Mouse (Mus musculus): ENCODE results near the gene Myo1b.

The Myo1b gene

GRCm38 (mm10) chr1:51849570-51850211, 66.2 kb downstream of the Myo1b start:
- DNase-seq (ENCODE audit: low spot score) = no peak

DNA sequence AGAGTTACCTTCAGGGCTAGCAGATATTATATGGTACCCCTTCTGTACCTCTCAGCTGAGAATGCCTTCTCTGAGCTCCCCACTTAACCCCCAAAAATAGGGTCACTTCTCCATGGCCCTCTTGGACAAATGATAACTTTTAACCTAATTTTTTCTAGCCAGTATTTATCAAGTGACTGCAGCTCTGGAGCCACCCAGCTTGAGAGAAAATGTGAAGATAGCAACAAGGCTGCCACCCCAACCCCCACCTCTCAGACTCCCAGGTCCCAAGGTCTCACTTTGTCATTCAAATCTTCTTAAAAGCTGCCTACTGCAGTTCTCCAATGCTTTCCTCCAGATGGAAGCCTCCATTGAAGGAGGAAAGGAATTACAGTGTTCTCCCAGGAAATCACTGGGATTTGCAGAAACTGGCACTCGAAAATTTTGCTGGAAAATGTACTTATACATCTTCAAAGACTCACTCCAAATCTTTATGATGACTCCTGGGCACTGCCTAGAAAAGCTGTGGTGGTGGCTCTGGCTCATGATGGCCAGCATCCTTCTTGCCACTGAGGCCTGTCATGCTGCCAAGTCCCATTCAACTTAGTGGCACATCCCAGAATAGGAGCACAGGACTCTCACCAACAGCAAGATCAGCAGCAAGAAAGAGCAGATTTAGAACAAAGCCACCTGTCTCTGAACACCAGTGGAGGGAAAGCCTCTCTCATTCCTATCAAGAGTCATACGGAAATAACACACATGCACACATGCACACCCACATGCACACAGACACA, 70.4 kb downstream of the Myo1b start:
- DNase-seq (ENCODE audit: low spot score) = no peak

DNA sequence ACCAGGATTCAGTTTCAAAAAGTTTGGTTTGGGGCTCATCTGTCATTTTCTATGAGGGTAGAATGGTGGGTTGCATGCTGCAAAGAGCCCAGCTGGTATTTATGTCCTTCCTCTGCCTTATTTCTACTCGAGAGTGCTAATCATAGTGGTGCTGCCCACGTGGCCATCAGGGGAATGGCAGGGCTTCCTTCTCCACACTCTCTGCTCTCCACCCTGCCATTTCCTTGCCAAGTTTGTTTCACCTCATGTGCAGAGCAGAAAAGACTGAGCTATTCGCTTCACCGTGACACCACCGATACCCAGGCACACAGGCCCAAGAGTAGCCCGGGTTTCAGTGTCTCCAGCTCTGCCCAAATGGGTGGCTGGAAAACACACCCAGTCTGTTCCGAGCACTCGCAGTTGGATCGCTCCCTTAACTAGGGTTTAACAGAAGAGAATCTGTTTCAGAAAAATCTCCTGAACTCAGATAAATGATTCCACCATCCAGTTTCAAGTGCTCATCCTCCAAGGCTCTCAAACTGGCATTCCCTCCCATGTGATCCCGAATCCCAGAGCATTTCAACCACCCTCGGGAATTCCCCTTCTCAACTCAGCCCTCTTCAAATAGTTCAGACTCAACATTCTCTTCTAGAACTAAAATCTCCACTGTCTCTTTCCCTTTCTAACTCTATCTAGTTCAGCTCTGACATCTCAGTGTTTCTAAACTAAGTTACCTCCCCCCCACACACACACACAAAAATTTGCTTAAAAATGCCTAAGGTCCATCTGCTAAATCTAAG, 77.8 kb downstream of the Myo1b start:
- DNase-seq (ENCODE audit: low spot score) = no peak

GRCm38 (mm10) chr1:51837311-51837710, 78.6 kb downstream of the Myo1b start:
- no peak for DNase-seq (ENCODE audit: low spot score)

DNA sequence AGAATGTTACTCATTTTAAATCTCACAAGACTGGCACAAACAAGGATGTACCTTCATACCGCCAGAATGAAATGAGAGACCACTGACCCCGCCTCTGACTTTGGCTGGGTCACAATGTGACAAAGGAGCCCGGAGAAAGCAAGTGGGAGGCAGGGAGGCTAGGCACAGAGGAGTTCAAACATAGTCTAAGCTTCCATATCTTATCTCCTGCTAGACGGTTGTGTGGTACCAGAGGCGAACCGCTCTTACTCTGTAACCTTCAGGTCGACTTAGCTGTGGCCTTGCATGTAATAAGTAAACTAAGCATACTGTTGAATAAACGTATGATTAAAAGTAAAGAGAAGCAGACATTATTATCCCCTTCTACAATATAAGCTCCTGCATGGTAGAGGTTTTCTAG, 80.1 kb downstream of the Myo1b start:
- no peak for DNase-seq (ENCODE audit: low spot score)

DNA sequence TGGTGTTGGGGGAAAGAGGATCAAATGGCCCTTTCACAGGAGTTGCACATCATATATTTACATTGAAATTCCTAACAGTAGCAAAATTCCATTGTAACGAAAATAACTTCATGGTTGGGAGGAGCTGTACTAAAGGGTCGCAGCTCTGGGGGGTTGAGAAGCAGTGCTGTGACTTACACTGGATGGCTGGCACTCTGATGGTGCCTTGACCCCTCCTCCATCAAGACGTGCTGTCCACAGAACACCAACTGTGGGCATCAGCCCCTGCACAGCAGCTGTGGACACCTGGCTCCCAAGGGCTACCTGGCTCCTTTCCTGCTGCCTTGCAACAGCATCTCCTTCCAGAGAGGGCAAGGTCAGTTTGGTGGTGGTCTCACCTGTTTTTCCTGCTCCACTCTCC, 81.8 kb downstream of the Myo1b start:
- DNase-seq (ENCODE audit: low spot score) = no peak

- DNase-seq (ENCODE audit: low spot score) = no peak
Measured at GRCm38 (mm10) chr1:51829353-51829752, 86.5 kb downstream of the Myo1b start.

DNA sequence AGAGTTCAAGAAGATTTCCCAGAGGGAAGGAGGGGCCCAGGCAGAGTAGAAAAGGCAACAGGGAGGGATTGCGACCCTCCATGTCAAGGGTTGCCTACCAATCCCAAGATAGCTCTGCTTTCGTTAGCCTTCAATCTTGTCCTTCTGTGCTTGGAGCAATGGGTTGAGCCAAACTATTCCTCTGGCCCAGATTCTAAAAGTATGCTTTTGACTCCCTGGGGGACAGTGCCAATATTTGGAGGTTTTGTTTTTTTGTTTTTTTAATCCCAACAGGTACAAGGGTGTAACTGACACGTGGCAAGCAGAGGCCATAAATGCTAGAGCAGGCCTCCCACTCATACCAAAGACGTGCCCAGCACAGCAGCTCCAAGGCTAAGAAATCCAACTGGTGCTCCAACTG, 93.3 kb downstream of the Myo1b start:
- no peak for DNase-seq (ENCODE audit: low spot score)

DNA sequence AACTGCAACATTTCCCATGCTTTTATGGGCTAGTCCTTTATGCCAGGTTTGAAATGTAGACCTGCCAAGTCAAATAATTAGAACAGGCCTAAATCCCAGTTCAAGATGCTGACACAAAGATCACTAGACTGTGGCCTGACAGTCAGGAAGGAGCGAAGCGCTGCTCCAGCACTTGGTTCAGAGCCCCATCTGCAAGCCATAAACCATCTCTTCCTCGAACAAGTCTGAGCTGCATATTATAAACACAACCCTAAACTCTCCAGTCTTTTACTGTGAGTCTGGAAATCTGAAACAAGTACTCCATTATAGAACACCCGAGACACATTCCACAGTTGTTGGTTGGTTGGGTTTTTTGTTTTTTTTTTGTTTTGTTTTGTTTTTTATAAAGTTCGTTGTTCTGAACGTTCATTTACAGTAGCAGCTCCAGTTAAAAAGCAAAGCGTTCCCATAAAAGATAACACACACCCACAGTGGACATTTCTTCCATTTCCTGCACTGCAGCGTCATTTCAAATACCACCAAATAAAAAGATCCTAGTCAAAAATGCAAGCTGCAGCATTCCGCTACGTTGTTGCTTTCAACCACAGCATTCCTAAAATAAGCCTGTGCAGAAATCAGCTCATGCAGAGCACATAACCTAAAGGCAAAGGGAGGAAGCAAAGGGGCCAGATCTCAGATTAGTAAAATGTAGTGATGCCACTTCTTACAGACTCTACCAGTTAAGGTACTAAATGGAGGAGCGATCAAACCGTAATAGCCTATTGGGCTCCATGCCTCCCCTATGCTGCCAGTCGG, 94.0 kb downstream of the Myo1b start:
- no peak for DNase-seq (ENCODE audit: low spot score)

DNA sequence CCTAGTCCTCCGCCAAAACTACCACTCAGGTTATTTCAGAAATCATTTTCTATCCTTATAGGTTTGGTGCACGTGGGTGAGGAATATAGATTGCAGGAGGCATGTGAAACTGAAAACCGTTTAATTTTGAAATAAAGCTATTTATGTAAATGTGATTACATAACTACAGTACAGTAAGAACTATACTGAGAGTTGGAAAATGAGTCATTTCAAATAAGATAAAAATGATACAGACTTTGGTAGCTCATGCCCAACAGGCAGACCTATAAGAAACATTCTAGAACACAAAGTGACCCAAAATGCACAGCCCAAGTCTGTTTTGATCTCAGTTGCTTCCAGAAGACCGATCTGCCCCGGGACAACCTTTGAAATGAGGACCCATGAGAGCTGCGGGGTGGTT, 95.4 kb downstream of the Myo1b start:
- DNase-seq (ENCODE audit: low spot score) = no peak

DNA sequence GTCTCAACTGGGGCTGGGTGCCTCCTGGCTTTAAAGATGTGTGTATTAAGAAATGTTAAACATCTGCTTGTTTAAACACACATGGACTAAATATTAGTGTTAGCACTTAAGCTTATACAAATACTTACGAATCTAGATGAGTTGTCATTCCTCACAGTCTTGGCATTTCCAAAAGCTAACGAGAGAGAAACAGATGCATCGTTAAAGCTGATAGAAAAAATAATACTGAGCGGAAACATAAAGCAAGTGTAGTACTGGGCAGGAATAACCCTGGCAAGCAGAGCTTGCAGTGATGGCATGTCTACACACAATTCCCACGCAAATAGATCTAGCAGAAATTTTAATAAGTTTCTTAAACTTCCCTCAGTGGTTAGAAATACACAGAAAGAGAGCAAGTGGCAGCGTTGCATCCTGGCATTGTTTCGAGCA, 95.8 kb downstream of the Myo1b start:
- no peak for DNase-seq (ENCODE audit: low spot score)

GRCm38 (mm10) chr1:51815636-51816035, 100.2 kb downstream of the Myo1b start:
- DNase-seq (ENCODE audit: low spot score) = no peak

DNA sequence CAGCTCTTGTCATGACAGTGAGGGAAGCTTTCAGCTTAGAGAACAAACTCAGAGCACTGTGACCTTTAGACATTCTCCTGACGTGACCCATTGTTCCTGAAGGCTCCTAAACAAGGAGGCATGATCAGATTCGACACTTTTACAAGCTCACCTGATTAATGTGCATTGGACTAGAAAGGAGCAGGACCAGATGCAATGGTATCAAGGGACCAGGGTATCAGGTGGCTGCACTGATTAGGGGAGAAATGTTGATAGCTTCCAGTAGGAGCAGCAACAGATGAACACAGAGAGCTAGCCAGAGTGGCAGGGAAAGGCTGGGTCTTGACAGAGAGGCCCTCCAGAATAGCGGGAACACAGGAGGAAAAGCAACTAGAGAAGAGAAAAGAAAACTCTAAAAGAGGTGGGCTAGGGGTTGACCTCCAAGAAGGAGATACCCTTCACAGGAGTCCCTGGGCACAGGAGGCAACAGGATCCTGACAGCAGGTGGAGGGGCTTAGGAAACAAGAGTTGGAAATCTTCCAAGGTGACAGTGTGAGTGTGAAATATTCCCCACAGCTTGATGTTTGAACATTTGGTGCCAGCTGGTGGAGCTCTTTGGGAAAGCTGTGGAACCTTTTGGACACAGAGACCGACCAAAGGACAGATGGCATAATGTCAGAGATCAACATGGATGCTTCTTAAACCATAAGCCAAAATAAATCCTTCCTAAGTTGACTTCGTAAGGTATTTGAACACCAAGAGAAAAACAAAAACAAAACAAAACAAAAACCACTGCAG, 100.8 kb downstream of the Myo1b start:
- no peak for DNase-seq (ENCODE audit: low spot score)

DNA sequence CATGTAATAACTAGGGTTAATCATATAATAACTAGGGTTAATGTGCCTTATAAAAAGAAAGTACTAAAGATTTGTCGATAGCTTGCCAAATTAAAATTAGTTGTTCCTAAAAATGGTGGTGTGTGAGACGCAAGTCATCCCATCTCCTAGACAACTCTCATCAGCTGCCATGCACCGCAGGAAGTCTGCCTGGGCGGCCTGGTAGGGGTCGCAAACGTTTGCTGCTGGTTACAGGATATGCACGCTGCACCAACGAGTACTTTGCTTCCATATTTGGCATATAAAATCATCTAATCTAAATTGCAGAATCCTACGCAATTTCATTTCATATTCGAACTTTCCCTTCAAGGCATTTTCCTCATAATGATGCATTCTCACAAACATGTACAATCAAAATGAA, 107.0 kb downstream of the Myo1b start:
- no peak for DNase-seq (ENCODE audit: low spot score)

GRCm38 (mm10) chr1:51808228-51808627, 107.6 kb downstream of the Myo1b start:
- DNase-seq (ENCODE audit: low spot score) = no peak

- DNase-seq (ENCODE audit: low spot score) = no peak
Measured at GRCm38 (mm10) chr1:51805040-51805610, 110.7 kb downstream of the Myo1b start.

DNA sequence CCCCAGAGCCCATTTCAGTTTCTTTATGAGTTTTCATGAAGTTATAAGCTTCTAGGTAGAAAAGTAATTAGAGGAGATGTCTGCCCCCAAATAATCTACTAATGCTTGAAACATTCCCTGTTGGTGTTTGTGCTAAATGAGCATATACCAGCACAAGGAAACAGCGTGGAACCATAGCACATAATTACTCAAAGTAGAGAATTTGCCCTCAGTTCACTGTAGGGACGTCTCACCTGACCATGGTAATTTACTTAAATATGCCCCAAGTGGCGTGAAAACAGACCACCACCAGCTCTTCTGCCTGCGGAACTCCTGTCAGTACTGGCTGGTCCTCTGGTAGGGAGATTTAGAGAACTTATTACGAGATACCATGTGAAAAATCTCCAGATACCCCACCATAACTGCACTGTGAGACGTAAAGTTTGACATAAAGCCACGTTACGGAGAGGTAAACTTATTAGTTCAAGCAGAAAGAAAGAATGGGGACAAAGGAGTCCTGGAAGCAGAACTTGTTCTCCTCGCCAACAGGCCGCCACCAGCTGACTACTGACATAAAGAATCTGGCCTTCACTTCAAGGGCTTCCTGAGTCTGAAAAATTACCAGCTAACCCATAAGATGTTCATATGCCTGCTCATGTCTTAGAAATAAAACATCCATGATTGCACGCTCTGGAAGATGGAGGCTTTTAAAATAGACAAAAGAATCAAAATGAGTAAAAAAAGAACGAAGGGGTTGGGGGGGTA, 111.4 kb downstream of the Myo1b start:
- DNase-seq (ENCODE audit: low spot score) = no peak

DNA sequence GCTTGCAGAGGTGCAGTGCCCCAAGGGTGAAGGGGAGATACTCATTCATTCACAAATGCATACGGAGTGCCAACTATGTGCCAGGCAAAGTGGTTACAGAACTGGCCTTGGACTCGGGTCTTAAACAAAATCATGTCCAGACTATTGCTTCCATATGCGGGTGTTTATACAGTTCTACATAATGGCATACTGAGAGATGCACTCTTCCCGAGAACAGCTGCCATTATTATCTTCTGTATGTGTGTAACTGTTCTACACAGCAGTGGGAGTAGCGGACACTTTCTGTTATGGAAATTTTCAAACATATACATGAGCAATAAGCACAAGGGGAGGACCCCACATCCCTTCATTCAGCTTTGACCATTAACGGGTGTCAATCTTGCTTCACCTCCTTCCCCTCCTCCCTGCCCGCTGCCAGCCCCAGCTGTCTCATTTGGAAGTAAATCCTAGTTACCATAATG, 117.8 kb downstream of the Myo1b start:
- no peak for DNase-seq (ENCODE audit: low spot score)

- no peak for DNase-seq (ENCODE audit: low spot score)
Measured at GRCm38 (mm10) chr1:51795586-51796309, 120.1 kb downstream of the Myo1b start.

DNA sequence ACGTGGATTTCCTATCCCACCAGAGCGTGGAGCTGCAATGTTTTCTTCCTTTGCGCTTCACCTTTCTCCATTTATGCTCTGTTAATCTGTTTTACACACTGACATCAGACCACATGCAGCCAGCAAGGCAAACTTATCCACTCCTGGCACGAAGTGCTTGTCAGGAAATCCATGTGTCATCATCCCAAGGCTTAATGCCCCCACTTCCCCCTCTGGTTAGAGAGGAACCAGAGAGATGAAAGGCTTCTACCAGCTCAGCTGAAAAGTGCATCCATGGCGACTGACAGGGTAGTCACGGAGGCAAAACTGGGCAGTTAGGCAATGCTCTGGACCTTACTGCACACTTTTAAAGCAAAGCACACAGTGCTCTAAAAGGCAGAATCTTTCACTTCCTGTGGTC, 126.6 kb downstream of the Myo1b start:
- DNase-seq (ENCODE audit: low spot score) = no peak

All from c-Kit-positive CD71-positive TER-119-positive erythroid progenitor cells, embryonic 14.5 days (primary cell).